Mouse (Mus musculus) limb, embryonic 15.5 days (tissue): ENCODE measurements at regions not wholly inside any gene's neighbourhood (a gene's known extent, or its start where the extent isn't known, plus 50 kb on each side); places are given as distances from the start of the nearest gene placed in this dataset.
A peak's percentile ranks its signal among the peaks of the same experiment; 100 is the strongest.

Experiments used
- ATAC-seq: fragments of 200-750 bp; cut with Nextera tagmentation; 2 replicates; pipeline ENCODE4 v1.8.0; 2017; ENCODE audit warnings: low read depth, moderate TSS enrichment; ENCODE audit not compliant: insufficient number of reproducible peaks, low FRiP score, low TSS enrichment
- H3K27ac ChIP-seq: fragments of 300-500 bp; sonication (generic); 2 replicates; pipeline ENCODE4 v1.5.1; 2015; ENCODE audit warnings: moderate library complexity, mild to moderate bottlenecking, inconsistent platforms
- H3K27me3 ChIP-seq: fragments of 300-500 bp; sonication (generic); 2 replicates; pipeline ENCODE4 v1.6.1; 2015; ENCODE audit warnings: inconsistent platforms
- H3K36me3 ChIP-seq: fragments of 300-500 bp; sonication (generic); 2 replicates; pipeline ENCODE4 v1.6.1; 2015; ENCODE audit warnings: inconsistent platforms
- H3K4me1 ChIP-seq: fragments of 300-500 bp; sonication (generic); 2 replicates; pipeline ENCODE4 v1.6.1; 2015; ENCODE audit warnings: inconsistent platforms
- H3K4me2 ChIP-seq: fragments of 300-500 bp; sonication (generic); 2 replicates; pipeline ENCODE4 v1.6.1; 2015; ENCODE audit warnings: mild to moderate bottlenecking, inconsistent platforms
- H3K4me3 ChIP-seq: fragments of 300-500 bp; sonication (generic); 2 replicates; pipeline ENCODE4 v1.5.1; 2015; ENCODE audit warnings: mild to moderate bottlenecking, inconsistent platforms
- H3K9ac ChIP-seq: fragments of 300-500 bp; sonication (generic); 2 replicates; pipeline ENCODE4 v1.6.1; 2015; ENCODE audit warnings: inconsistent platforms
- H3K9me3 ChIP-seq: fragments of 300-500 bp; sonication (generic); 2 replicates; pipeline ENCODE4 v1.6.1; 2016; ENCODE audit warnings: inconsistent platforms
- WGBS: fragments of 180-500 bp; shearing (Covaris S2); methylation state at CpG from one replicate; pipeline ENCODE4 v1.1.7; 2015; 5-methylcytosine and 5-hydroxymethylcytosine counted together

GRCm38 (mm10) chr9:14194748-14195147 lies 80.1 kb upstream of the Sesn3 start:
- Histone ChIP-seq H3K36me3 (no peaks in the 10 kb centered on the region), H3K27me3 (no peaks in the 10 kb centered on the region), H3K4me2 (no peak overlapping the region), H3K9me3 (no peaks in the 10 kb centered on the region), H3K4me1 (peaks cover 10% of the 10 kb centered on the region; the same call in 1 of the 2 replicates), H3K4me3 (no peak overlapping the region), H3K27ac (no peak overlapping the region), H3K9ac (no peak overlapping the region)
- WGBS = 89% methylated on average over 5 of the region's 5 CpGs
- no peak for ATAC-seq

- no peak for ATAC-seq
- H3K27me3 ChIP-seq = no peaks in the 10 kb centered on the region
- H3K4me1 ChIP-seq = peaks cover 29% of the 10 kb centered on the region
- no peak overlapping the region for H3K9ac ChIP-seq
- H3K36me3 ChIP-seq = no peaks in the 10 kb centered on the region
- H3K4me2 ChIP-seq = no peak overlapping the region
- no peak overlapping the region for H3K4me3 ChIP-seq
- H3K27ac ChIP-seq = no peak overlapping the region
- WGBS = 63% methylated on average over 3 of the region's 3 CpGs
- no peaks in the 10 kb centered on the region for H3K9me3 ChIP-seq
Measured at GRCm38 (mm10) chr9:14199116-14199515, 75.8 kb upstream of the Sesn3 start.

GRCm38 (mm10) chr9:14199983-14200700 lies 74.7 kb upstream of the Sesn3 start:
- peak overlapping the region; percentile 61 for H3K27ac ChIP-seq
- no peak overlapping the region for H3K4me2 ChIP-seq
- WGBS = 47% methylated on average over 9 of the region's 9 CpGs
- H3K36me3 ChIP-seq = no peaks in the 10 kb centered on the region
- H3K9me3 ChIP-seq = no peaks in the 10 kb centered on the region
- H3K4me1 ChIP-seq = peaks cover 39% of the 10 kb centered on the region
- no peaks in the 10 kb centered on the region for H3K27me3 ChIP-seq
- no peak overlapping the region for H3K9ac ChIP-seq
- no peak overlapping the region for H3K4me3 ChIP-seq
- no peak for ATAC-seq

- ATAC-seq = no peak
- no peaks in the 10 kb centered on the region for H3K9me3 ChIP-seq
- H3K4me1 ChIP-seq = peaks cover 43% of the 10 kb centered on the region
- no peak overlapping the region; the same call in 1 of the 2 replicates for H3K27ac ChIP-seq
- no peak overlapping the region for H3K4me3 ChIP-seq
- H3K9ac ChIP-seq = no peak overlapping the region
- WGBS = 72% methylated on average over 4 of the region's 4 CpGs
- H3K27me3 ChIP-seq = no peaks in the 10 kb centered on the region
- no peaks in the 10 kb centered on the region for H3K36me3 ChIP-seq
- H3K4me2 ChIP-seq = no peak overlapping the region
Measured at GRCm38 (mm10) chr9:14200852-14201251, 74.0 kb upstream of the Sesn3 start.

- Histone ChIP-seq H3K27ac (peak overlapping the region; percentile 61; the same call in 1 of the 2 replicates), H3K9ac (no peak overlapping the region), H3K36me3 (no peaks in the 10 kb centered on the region), H3K4me1 (peaks cover 45% of the 10 kb centered on the region), H3K4me3 (no peak overlapping the region), H3K9me3 (no peaks in the 10 kb centered on the region), H3K4me2 (no peak overlapping the region), H3K27me3 (no peaks in the 10 kb centered on the region)
- no peak for ATAC-seq
- 54% methylated on average over 10 of the region's 10 CpGs for whole genome bisulfite sequencing
Measured at GRCm38 (mm10) chr9:14202551-14203306, 72.1 kb upstream of the Sesn3 start.

- Histone ChIP-seq H3K36me3 (no peaks in the 10 kb centered on the region), H3K27me3 (no peaks in the 10 kb centered on the region), H3K9me3 (no peaks in the 10 kb centered on the region), H3K4me1 (peaks cover 45% of the 10 kb centered on the region), H3K4me2 (no peak overlapping the region), H3K9ac (no peak overlapping the region), H3K4me3 (no peak overlapping the region), H3K27ac (peak overlapping the region; percentile 61; the same call in 1 of the 2 replicates)
- ATAC-seq = no peak
- WGBS = 33% methylated on average over 2 of the region's 2 CpGs
Measured at GRCm38 (mm10) chr9:14203307-14203695, 71.6 kb upstream of the Sesn3 start.

GRCm38 (mm10) chr9:14203768-14204416 lies 71.0 kb upstream of the Sesn3 start:
- H3K4me1 ChIP-seq = peaks cover 45% of the 10 kb centered on the region
- WGBS = 56% methylated on average over 11 of the region's 11 CpGs
- ATAC-seq = no peak
- H3K9ac ChIP-seq = no peak overlapping the region
- H3K9me3 ChIP-seq = no peaks in the 10 kb centered on the region
- no peak overlapping the region for H3K4me3 ChIP-seq
- no peak overlapping the region for H3K4me2 ChIP-seq
- H3K27ac ChIP-seq = no peak overlapping the region
- H3K36me3 ChIP-seq = no peaks in the 10 kb centered on the region
- no peaks in the 10 kb centered on the region for H3K27me3 ChIP-seq

- WGBS = 38% methylated on average over 1 of the region's 1 CpGs
- H3K4me1 ChIP-seq = peaks cover 44% of the 10 kb centered on the region
Measured at GRCm38 (mm10) chr9:14204817-14205216, 70.0 kb upstream of the Sesn3 start.

GRCm38 (mm10) chr9:14206838-14207560 lies 67.9 kb upstream of the Sesn3 start:
- Histone ChIP-seq H3K27me3 (no peaks in the 10 kb centered on the region), H3K4me1 (peaks cover 31% of the 10 kb centered on the region), H3K36me3 (no peaks in the 10 kb centered on the region), H3K9ac (no peak overlapping the region), H3K9me3 (no peaks in the 10 kb centered on the region), H3K27ac (no peak overlapping the region), H3K4me2 (no peak overlapping the region), H3K4me3 (no peak overlapping the region)
- peak; percentile 36; the same call in 1 of the 2 replicates for ATAC-seq
- 64% methylated on average over 16 of the region's 16 CpGs for WGBS

More at GRCm38 (mm10) chr9:14204817-14205216, 70.0 kb upstream of the Sesn3 start:
- Histone ChIP-seq H3K36me3 (no peaks in the 10 kb centered on the region), H3K4me3 (no peak overlapping the region), H3K9ac (no peak overlapping the region), H3K9me3 (no peaks in the 10 kb centered on the region), H3K27me3 (no peaks in the 10 kb centered on the region), H3K4me2 (no peak overlapping the region), H3K27ac (no peak overlapping the region)
- no peak for ATAC-seq

- ATAC-seq = no peak
- 59% methylated on average over 3 of the region's 3 CpGs for WGBS
Measured at GRCm38 (mm10) chr9:14207561-14207936, 67.3 kb upstream of the Sesn3 start.

GRCm38 (mm10) chr9:14213283-14213682 lies 61.6 kb upstream of the Sesn3 start:
- Histone ChIP-seq H3K9me3 (no peaks in the 10 kb centered on the region), H3K9ac (no peak overlapping the region), H3K4me2 (no peak overlapping the region), H3K27me3 (no peaks in the 10 kb centered on the region), H3K27ac (no peak overlapping the region), H3K4me1 (no peaks in the 10 kb centered on the region), H3K4me3 (no peak overlapping the region), H3K36me3 (no peaks in the 10 kb centered on the region)
- no peak for ATAC-seq
- WGBS = 69% methylated on average over 2 of the region's 2 CpGs

More at GRCm38 (mm10) chr9:14207561-14207936, 67.3 kb upstream of the Sesn3 start:
- Histone ChIP-seq H3K36me3 (no peaks in the 10 kb centered on the region), H3K4me3 (no peak overlapping the region), H3K9ac (no peak overlapping the region), H3K27me3 (no peaks in the 10 kb centered on the region), H3K4me1 (peaks cover 30% of the 10 kb centered on the region), H3K4me2 (no peak overlapping the region), H3K9me3 (no peaks in the 10 kb centered on the region), H3K27ac (no peak overlapping the region)
